Mouse (Mus musculus): ENCODE data around the gene Lgals3.

Lgals3 gene

GRCm38 (mm10) chr14:47421606-47422005 lies 54.1 kb downstream of the Lgals3 start:
- DNase-seq (ENCODE audit: low read depth, low spot score): no peak

- DNase-seq (ENCODE audit: low read depth, low spot score): no peak
Observed at GRCm38 (mm10) chr14:47422466-47422865, 54.9 kb downstream of the Lgals3 start.

- peak; percentile 20 for DNase-seq (ENCODE audit: low read depth, low spot score)
Observed at GRCm38 (mm10) chr14:47432987-47433386, 65.4 kb downstream of the Lgals3 start.
